Mouse (Mus musculus) 3134 (cell line): Measurements from ENCODE around the gene Car8.
"Not testable (repeated sequence)": the region's sequence is repeated elsewhere in the genome, so short reads cannot be mapped to it uniquely, and the experiment has no call there.

Source experiments
- DNase-seq: peaks from one replicate; pipeline ENCODE4 v3.0.0-alpha.2; 2011; ENCODE audit warnings: low spot score; ENCODE audit not compliant: insufficient read length; ENCODE audit errors: extremely low read depth

Gene Car8

DNA sequence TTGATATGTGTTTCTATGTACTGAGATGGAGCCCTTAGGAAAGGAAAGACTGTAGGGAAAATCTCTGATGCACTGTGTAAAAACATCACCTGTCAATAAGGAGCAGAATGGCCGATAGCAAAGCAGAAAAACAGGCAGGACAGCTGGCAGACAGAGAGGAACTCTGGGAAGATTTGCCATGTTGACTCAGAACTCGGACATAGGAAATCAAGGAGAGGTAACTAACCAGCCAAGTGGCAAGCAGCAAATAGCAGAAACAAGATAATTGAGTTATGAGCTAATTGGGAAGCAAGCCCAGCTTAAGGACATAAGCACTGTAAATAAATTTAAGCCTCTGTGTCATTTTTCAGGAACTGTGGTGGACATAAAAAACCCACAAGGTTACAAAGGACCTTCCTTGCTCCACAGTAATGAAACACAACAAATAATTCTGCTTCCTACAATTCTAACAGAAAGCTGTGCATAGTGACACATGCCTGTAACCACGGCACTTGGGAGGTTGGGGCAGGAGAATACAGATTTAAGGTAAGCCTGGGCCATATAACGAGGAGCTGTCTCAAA is 33.7 kb downstream of the Car8 start:
- no peak for DNase-seq

DNA sequence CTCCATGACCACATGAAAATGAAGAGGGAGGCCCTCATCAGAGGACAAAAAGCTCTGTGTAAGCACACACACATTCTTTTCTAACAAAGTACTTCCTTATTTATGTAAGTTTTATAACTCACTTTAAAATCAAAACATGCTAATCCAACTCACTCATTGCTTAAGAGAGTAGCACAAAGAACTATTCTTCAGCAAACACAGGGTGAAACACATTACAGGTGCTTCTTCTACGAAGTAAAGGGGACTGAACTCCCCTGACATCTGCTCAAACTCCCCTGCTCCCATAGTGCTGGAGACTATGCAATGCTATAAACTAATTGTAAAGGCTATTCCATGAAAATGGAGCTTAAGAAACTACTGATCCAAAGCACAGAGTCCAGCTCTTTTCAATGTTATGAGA is 35.5 kb downstream of the Car8 start:
- no peak for DNase-seq

DNA sequence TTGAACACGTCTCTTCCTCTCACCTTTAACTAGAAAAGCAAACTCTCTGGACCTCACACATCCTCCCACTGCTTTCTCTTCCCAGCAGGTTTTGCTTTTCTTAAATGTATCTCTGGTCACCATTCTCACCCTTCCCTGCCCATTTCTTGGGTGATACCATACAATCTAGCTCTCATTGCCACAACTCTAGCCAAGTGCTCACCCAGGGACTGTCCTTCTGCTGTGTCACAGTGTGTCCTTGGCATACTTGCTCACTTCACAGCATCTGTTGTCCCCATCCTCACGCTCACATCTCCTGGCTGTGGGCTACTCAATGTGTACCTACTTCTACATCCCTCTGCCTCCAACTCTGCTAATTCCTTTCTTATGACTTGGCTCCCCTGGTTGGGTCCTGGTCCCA is 37.2 kb downstream of the Car8 start:
- no peak for DNase-seq

DNA sequence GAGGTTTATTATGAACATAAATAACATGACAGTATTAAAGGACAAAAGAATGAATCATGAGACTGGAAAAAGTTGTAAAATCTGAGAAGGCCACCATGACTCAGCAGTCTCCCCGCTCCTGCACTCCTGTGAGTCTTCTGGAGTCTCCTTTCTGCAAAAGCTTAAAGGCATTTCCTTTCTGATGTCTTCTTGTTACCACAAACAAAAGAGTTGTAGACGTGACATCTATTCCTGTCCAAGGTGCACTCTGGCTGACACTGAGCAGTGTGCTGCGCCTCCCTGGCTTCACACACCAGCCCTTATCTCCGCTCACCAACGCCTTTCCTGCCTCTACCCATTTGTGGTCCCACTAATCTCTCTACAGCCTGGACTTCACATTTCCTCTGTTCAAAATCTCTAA is 38.8 kb downstream of the Car8 start:
- DNase-seq = peak; percentile 18

DNA sequence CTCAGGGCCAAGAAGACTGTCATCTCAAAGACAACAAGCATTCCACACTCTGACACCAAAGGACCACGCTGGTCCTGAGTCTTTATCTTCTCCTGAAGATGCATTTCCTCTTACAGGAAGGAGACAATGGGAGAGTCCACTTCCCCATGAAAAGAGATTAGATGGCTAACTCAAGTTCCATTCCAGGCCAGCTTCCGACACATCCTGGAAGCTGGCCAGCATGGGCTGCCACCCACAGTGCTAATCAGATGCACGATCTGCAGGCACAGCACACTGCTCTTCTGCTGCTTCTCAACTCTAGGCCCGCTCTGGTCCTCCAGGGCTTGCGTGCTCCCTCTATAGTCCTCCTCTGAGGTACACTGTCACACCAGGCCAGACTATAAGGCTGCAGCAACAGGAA is 40.8 kb downstream of the Car8 start:
- DNase-seq = no peak

DNA sequence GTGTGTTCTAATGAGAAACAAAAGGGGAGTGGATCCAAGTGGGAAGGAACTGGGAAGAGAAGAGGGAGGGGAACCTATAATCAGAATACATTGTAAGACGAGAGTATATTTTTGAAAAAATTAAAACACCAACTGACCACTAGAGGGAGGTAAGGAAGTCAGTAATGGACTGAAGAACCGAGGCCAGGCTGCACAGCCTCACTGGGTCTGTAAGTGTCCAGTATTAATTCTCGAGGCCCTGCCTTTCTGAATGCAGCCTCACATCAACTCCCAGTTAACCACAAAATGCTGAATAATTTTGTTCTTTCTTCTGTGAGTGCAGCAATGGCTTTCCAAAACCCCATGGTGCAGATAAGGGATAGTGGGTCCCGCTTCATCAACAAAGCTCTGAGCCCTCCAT is 48.4 kb downstream of the Car8 start:
- no peak for DNase-seq

DNA sequence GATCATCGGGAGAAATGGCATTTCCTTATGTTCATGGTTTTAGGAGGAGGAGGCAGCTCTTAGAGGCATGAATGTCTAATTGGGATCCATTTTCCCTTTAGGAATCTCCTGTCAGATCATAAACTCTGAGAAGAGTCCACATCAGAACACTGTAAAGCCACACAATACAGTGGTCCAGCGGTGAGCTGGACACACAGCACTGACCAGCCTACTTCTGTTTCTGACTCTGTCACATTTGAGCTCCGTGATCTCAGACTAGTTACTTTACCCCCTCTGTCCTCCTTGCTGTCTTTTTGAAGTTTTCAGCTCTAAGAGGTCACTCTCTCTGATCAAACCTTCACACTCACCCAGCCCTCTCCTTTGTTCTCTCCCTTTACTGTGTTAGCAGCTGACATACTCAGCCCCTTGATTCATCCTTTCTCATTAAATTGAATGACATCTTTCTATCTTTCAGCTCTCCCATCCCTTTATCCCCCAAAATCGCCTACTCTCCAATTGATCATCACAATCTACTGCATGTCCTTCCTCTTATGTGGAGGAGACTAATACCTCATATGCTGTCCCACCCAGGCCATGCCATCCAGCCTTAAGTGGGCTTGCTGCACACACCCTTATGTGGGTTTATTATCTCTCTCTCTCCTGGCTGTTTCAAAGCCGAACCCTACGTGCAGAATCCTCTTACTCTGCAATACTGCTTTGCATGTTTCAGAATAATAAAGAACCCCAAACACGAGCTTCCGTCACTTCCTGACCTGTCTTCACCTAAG is 51.7 kb downstream of the Car8 start:
- no peak for DNase-seq

DNA sequence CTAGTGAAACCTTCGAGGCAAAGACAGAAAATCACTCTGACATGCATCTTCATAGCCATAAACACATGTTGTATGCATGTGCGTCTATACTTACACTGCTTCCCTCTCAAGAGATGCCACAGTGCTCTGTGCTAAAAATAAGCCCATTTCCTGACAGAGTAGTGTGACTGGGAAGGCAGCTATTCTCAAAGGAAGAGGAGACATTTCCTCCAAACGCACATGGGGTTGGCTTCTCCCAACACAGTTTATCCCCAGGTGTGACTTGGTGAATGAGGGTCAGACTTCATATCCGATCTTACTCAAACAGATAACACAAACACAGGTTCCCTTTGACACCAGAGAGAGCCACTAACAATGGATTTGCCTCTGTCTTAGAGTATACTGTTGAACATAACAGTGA is 58.3 kb downstream of the Car8 start:
- DNase-seq = no peak

DNA sequence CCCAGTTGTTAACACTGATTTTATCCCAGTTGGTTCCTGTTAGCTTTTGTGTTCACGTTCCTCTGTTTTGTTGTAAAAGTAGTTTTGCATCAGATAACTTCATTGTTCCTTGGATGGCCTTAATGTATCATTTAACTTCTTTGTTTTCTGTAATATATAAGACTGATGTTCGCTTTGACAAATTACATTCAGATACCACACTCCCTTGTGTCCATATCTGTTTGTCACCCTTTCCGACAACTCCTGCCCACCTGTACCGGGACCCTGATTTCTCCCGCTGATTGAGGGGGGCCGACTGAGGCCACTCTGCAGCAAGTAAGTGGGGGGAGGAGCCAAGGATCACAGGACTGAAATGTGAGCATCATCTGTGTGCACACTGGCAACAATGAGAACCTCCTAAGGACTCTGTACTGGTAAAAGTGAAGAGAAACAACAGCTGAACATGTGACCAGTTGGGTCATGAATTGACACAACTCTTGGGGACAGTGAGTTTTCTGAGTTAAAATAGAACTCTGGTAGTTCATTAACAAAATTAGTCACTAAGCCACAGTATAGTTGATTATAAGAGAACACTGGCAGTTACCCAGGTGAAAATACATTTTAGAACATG is 84.1 kb downstream of the Car8 start:
- no peak for DNase-seq

DNA sequence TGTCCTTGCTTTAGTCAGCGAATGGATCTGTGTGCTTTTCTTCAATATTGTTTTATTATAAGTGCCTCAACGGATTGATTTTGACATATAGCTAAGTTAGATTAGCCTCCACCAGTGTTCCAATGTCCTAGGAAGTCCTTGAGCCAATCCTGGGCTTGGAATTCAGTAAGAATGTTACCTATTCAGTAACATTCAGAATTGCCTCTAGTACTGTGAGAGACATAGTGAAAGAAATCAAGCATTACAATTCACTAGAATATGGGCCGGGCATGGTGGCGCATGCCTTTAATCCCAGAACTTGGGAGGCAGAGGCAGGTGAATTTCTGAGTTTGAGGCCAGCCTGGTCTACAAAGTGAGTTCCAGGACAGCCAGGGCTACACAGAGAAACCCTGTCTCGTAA is 84.9 kb downstream of the Car8 start:
- not testable (repeated sequence) for DNase-seq

DNA sequence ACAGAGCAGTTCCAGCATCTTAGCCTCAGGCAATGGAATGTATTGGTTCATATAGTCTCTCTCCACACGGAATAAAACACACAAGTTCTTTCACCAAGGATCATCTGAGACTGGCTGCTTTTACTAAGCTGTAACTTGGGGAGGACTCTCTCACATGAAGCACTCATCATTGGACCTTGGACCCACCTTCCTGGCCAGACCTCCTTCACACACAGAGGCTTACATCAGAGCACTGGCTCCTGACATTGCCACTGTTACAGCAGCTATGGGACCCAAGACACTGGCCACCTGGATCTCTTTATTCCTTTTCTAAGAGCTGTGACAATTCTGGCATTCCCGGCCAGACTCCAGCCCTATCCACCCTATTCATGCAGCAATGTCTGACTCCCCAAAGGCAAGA is 101.4 kb downstream of the Car8 start:
- no peak for DNase-seq

DNA sequence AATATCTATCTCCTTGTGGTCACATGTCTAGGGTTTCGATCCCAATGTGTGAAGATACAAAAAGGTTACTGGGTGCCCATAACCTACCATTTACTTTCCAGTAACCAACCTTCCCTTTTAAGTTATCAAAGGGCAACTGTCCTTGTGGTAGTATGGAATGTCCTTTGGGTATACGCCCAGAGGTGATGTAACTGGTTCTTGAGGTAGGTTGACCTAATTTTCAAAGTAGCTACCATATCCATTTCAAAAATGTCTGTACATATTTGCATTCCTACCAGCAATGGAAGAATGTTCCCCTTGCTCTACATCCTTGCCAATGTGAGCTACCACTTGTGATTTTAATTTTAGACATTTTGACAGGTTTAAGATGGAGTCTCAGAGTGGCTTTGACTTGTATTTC is 106.8 kb downstream of the Car8 start:
- no peak for DNase-seq

DNA sequence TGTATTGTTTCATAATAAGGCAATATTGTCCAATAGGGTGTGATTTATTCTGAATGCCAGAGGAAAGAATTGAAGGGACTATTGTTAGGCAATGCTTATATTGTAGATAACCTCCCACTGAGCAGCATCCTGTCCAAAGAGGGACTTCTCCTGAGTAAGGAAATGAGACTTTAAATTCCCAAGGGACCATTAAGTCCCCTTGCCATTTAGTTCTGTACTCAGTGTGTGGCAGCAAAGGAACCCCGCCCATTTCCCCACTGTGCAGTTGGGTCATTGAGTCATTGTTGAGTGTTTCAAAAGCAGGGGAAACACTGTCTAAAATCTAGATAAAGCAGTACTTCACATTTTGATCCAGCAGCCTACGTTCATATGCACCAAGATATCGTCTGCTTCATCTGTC is 125.3 kb downstream of the Car8 start:
- DNase-seq = no peak

DNA sequence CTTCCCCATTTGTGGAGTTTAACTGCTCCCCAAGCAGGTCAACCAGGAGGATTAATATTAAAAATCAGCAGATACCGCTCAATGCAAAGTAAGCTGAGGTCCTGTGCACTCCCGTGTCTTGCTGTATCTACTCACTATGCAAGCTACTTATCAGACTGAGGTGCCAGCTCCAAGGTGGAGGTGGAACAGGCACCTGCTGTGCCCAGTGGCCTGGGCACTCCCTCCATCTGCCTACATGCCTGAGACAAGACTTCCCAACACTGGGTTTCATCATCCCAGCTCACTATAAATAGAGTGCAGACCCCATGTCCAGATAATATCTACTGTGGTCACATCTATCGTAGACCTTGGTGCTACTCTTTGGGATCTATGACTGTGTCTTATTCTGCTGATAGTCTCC is 127.0 kb downstream of the Car8 start:
- no peak for DNase-seq

DNA sequence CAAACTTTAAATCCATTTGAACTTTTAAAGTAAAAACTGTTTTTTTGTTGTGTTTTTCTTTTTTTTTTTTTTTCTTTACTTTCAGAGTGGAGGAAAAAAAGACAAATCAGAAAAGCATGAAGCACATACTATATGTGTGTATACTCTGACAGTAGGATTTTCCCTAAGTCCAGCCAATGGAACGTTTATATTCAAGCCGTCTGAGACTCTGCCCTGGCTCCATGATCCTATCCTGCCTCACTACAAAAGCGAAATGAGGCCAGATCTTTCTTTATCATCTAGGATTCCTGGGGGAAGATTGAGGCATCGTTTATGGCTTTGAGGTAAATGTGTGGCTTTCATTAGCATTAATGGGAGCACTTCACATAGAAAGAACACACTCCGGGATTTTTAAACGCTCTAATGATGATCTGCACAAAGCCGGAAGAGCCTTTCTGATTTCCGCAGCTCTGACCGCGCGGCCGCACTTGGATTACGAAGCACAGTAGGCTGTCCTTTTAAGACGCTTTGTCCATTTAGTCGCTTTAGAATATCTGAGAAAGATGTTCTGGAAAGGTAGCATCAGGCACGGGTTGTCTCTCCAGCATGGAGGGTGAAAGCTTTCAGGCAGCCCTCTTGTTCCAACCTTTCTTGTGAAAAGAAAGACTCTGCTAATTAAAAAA is 128.8 kb downstream of the Car8 start:
- no peak for DNase-seq

DNA sequence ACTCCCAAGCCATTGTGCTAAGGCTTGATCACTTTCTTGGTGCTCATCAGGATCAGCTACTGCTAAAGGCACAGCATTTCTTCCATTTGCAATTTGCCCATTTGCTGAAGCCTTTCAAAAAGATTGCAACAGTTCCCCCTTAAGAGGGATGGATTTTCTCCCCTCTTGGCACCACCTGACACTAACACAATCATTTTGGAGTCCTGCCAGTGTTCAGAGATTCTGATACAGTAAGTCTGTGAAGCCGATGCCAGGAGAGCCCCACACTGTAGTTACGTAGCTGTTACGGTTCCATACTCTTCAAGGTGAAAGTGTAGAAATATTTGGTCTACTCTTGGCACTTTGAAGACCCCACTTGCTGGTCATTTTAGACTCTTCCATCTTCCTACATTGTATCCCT is 137.4 kb downstream of the Car8 start:
- DNase-seq = no peak

DNA sequence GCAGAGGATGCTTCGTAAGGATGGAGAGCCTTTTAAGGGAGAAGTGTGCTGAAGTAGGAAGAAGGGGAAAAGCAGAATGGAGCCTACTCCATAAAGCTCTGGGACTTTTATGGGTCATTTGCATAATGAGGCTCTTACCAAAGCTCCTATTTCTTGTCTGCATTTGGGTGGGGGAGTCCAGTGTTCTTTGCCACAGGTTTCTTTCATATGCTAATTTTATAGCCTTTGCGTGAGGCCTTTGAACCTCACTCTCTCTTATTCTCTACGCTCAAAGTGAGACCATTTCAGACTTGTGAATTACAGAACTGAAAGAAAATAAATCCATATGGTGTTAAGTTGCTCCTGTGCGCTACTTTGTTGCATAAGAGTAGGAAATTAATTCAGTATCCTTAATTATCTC is 140.8 kb downstream of the Car8 start:
- DNase-seq = no peak

DNA sequence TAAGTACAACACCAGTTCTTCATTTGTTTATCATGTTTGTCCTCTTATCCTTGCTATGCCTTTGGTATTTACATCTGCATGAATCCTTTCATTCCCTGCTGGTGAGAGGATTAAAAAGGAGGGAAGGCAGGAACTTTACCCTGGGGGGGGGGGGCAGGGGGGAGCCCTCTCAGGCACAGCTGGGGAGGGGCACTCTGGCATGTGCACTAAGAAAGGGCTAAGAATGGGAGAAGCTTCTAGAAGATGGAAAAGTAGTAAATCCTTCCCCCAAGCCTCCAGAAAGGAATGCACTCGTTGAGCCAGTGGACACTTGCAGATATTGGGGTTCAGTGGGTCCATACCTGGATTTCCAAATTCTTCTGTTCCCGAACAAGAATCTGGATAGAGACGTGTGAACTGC is 141.2 kb downstream of the Car8 start:
- DNase-seq = no peak

DNA sequence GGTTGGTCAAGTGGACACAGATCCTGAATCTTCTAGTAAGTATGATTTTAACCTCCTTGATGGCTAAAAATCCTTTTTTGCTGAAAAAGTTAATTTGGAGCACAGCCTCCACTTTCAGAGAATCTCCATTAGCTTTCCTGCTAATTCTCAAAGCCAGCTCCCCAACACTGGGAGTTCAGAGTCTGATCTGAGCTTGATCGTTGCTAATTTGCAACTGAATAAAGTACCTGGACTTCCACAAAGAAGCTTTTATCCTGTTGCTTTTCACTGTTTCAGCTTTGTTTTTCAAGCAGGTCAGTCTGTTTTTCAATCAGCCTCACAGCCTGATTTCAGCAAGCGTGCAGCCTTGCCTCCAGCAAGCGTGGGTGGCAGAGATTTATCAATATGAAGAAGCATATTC is 145.3 kb downstream of the Car8 start:
- not testable (repeated sequence) for DNase-seq
